Mouse (Mus musculus) embryonic stem cell, embryonic (primary cell): ENCODE data around the gene Pfkp.

Experiments
- CTCF ChIA-PET, 4 experiments: fragments of 300-600 bp in 2 of 4; fragments of 350-600 bp in 2 of 4; sonication (Branson Sonifier 250); formaldehyde crosslinking; loops; one replicate each; lab custom pipeline; 2022; ENCODE audit warnings: inconsistent platforms in 2 of 4; lab: Charles Lee
- POLR2A ChIA-PET, 4 experiments: fragments of 300-600 bp in 2 of 4; fragments of 350-600 bp in 2 of 4; sonication (Branson Sonifier 250); formaldehyde crosslinking; loops; one replicate each; lab custom pipeline; 2022; ENCODE audit warnings: antibody characterized with exemption in 4 of 4, inconsistent platforms in 1 of 4; lab: Charles Lee

The Pfkp gene

GRCm38 (mm10) chr13:6642453-6642852 is 6.1 kb downstream of the Pfkp start:
- ChIA-PET CTCF (no interaction called here), POLR2A (interaction anchor here (0.6 to 9.8 kb wide), 12 partner anchors 10 to 94 kb away, joined by 3 to 184 read pairs (median 3); partner anchors contain the start of gene Pitrm1 (in 1 of the 4))

GRCm38 (mm10) chr13:6641497-6641896 is 7.1 kb downstream of the Pfkp start:
- POLR2A ChIA-PET, result interaction anchor here in 2 of 4 experiments (1.2 to 9.8 kb wide), 4 partner anchors 9 to 34 kb away, joined by 3 to 184 read pairs (median 6); no protein-coding TSS in a partner anchor

DNA sequence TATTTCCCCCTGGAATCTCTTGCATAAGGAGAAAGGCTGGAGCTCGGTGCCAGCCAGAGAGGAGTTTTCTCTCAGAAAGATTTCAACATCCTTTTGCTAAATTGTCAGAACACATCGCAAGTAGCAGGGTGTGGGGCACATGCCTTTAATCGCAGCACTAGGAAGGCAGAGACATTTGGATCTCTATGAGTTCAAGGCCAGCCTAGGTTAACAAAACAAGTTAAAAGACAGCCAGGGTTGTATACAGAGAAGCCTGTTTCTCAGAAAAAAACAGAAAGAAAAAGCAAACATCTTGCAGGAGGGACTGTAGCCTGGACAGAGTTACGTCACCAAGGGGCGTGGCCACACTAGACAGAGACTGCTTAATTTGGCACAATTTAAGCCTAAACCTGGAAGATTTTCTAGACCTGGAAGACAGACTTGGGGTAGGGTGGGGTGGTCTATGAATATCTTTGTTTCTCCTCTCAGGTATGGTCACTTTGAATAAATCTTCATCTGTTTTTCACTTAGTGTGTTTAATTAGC is 9.0 kb downstream of the Pfkp start:
- CTCF ChIA-PET, result no interaction called here

More at GRCm38 (mm10) chr13:6641497-6641896, 7.1 kb downstream of the Pfkp start:
- CTCF ChIA-PET, result no interaction called here

DNA sequence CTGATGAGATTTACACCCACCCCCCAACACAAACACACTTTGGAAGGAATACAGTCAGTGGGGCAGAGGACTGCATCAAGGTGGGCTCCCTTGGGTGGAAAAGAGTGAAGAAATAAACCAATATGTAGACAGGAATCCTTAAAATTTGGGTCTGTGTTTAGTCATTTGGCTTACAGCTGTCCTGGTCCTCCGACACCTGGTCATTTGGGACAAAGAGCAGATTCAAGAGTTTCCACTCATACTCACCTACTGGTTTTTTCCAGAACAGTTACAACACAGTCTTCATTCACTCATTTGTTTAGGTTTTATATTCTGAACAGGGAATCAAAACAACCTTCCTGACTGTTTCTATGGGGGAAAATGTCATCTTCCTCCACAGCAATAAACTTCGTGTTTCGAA is 9.6 kb downstream of the Pfkp start:
- POLR2A ChIA-PET, result interaction anchor here in 3 of 4 experiments (1.1 to 13.4 kb wide), 10 partner anchors 7 to 90 kb away, joined by 3 to 184 read pairs (median 6); partner anchors contain the start of genes Pfkp (in 3 of the 3) and Pitrm1 (in 1 of the 3)
- CTCF ChIA-PET, result no interaction called here

More for the DNA sequence above, 9.0 kb downstream of the Pfkp start:
- POLR2A ChIA-PET, result interaction anchor here in 2 of 4 experiments (1.1 to 9.5 kb wide), 6 partner anchors 7 to 91 kb away, joined by 3 to 138 read pairs (median 6); partner anchors contain the start of genes Pfkp (in 1 of the 2) and Pitrm1 (in 1 of the 2)

DNA sequence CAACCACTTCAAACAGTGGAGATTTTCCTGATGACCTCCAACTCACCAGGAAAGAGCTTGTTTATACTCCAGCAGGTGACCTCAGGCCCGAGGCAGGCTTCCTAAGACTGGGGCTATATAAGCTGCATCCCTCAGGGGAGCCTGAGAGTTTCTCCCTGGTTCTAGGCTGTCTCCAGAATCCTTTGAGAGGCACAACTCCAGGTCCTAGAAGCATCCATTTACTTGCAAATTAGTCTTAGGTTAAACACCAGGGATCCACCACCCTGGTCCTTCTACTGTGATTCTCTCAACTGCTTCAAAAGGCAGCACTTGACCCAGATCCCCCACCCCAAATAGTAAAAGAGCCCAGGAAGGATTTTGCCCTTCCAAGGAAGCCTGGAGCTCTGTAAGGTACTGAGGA is 10.2 kb downstream of the Pfkp start:
- ChIA-PET POLR2A (interaction anchor here in 3 of 4 experiments (0.8 to 13.4 kb wide), 11 partner anchors 8 to 90 kb away, joined by 3 to 184 read pairs (median 7); partner anchors contain the start of genes Pfkp (in 3 of the 3) and Pitrm1 (in 1 of the 3)), CTCF (interaction anchor here in 1 of 4 experiments (0.6 kb wide), 1 partner anchor 8 kb away, joined by 3 read pairs; no protein-coding TSS in a partner anchor)

GRCm38 (mm10) chr13:6637534-6638124 is 10.9 kb downstream of the Pfkp start:
- CTCF ChIA-PET, result no interaction called here
- POLR2A ChIA-PET, result interaction anchor here in 3 of 4 experiments (0.7 to 13.4 kb wide), 26 partner anchors 9 to 776 kb away, joined by 3 to 184 read pairs (median 6); partner anchors contain the start of genes Pfkp (in 3 of the 3), Klf6 (in 1 of the 3) and Pitrm1 (in 1 of the 3)

DNA sequence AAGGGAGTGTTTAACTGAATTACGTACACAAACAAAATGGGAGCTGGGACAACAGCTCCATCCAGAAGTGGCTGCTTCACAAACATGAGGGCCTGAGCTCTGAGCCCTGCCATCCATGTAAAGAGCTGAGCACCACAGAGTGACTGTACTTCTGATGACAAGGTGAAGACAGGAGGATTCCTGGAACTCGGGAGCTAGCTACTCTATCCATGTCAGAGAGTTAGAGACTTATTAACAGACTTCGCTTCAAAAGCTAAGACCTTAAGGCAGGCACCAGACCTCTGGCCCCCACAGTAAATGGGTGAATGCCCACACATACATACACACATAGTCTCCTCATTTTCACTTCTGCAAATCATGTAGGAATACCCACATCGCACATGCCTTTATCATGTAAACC is 11.6 kb downstream of the Pfkp start:
- CTCF ChIA-PET, result no interaction called here
- POLR2A ChIA-PET, result interaction anchor here (0.7 to 13.4 kb wide), 38 partner anchors 9 to 776 kb away, joined by 3 to 184 read pairs (median 4); partner anchors contain the start of genes Pfkp (in 3 of the 4), Pitrm1 (in 2 of the 4) and Klf6 (in 1 of the 4)

DNA sequence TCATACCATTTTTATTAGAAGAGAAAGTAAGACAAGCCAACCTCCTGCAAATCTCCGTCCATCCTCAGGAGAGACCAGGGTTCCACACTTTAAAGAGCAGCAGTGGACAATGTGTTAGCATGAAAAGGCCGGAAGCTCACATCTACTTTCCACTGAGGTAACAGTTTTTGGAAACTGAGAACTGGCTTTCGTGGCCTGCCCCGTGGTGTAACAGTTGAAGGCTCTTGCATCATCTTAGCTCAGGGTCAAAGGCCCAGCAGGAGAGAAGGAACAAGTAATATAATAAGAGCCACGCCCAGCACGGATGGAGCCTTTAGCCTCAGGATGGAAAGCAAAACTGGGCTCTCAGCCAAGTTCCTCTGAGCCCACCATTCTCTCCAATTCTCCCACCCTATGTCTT is 12.1 kb downstream of the Pfkp start:
- POLR2A ChIA-PET, result interaction anchor here (0.7 to 13.4 kb wide), 42 partner anchors 10 to 775 kb away, joined by 3 to 184 read pairs (median 4); partner anchors contain the start of genes Pfkp (in 3 of the 4), Pitrm1 (in 2 of the 4) and Klf6 (in 1 of the 4)
- CTCF ChIA-PET, result interaction anchor here in 1 of 4 experiments (1.0 kb wide), 1 partner anchor 54 kb away, joined by 3 read pairs; no protein-coding TSS in a partner anchor

DNA sequence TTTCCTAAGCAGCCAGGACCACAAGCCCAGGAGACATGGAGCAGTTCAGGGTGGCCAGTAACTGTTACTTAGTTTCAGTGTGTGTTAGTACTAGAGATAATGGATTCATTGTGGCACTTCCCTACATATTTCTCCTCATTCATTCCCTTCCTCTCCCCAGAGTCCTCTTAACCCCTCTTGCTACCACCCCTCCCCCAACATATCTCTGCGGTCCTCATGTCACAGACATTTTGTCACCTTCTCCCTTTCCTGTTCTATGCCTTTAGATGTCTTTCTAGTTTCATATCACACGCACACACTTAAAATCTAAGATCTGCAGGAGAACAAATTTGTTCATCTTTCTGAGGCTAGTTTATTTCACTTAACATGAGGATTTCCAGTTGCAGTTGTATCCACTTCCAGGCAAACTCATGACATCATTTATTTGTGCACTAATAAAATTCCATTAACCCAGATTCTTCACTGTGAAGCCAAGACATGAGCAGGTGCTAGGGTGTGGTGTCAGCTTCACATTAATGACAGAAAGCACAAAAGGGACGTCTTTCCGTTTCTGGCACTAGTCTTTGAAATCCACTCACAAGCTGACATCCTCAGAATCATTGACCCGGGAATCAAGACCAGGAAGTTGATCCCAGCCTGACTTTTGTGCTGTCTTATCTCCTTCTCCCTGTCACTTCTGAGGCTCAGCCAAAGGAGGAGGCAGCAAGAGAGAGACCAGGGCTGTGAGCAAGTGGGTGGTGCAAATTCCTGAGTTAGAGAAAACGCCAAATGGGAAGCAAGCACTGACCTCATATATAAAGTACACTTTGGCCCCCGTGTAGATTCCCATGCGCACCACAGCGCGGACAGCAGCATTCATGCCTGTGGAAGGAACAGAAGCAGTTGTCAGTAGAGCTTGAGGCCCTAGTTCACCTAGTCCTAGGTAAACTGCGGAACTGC is 13.2 kb downstream of the Pfkp start:
- ChIA-PET POLR2A (interaction anchor here in 3 of 4 experiments (1.0 to 13.4 kb wide), 17 partner anchors 8 to 87 kb away, joined by 3 to 184 read pairs (median 6); partner anchors contain the start of genes Pfkp (in 3 of the 3) and Pitrm1 (in 1 of the 3)), CTCF (interaction anchor here in 1 of 4 experiments (1.0 kb wide), 1 partner anchor 55 kb away, joined by 3 read pairs; no protein-coding TSS in a partner anchor)

- ChIA-PET CTCF (interaction anchor here in 1 of 4 experiments (0.6 kb wide), 1 partner anchor 13 kb away, joined by 3 read pairs; no protein-coding TSS in a partner anchor), POLR2A (interaction anchor here in 2 of 4 experiments (0.6 to 13.4 kb wide), 11 partner anchors 10 to 541 kb away, joined by 3 to 184 read pairs (median 5); partner anchors contain the start of gene Pfkp (in 2 of the 2))
Observed at GRCm38 (mm10) chr13:6634063-6634462, 14.5 kb downstream of the Pfkp start.

DNA sequence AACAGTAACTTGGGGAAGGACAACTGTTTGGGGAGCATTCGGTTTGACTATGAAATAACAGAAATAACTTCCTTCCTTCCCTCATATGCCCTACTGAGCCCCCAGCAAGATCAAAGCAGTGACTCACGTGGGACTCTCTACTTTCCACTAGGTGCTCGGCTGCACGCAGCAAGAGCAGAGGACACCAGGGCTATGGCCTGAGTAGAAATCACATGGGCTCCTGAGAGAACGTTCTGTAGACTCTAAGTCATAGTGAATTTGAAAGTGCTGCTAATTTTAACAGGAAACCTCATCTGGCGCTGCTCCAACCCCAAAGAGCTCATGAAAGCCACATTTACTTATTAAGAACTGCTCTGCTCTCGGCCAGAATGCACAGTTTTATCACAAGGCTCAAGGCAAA is 15.1 kb downstream of the Pfkp start:
- ChIA-PET CTCF (interaction anchor here in 2 of 4 experiments (0.5 to 0.6 kb wide), 2 partner anchors 14 to 26 kb away, joined by 3 read pairs; no protein-coding TSS in a partner anchor), POLR2A (interaction anchor here in 3 of 4 experiments (0.6 to 13.4 kb wide), 13 partner anchors 9 to 244 kb away, joined by 3 to 184 read pairs (median 5); partner anchors contain the start of gene Pfkp (in 2 of the 3))

DNA sequence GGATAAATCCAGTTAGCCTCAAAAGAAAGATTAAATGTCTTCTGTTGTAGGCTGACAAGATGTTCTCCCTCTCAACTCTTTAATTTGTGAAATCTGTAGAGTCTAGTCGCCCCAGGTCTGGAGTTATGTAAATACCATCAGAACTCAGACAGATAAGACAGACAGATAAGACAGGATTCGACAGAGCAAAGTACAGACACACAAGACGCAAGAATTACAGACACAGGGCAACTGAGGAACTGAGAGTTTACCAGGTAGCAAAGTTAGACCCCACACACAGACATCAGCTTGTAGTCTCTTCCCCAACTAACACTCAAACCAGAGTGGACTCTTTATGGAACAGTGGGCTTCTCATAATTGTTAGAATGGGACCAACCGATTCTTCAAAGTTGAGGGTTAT is 15.6 kb downstream of the Pfkp start:
- CTCF ChIA-PET, result interaction anchor here in 2 of 4 experiments (1.1 to 1.6 kb wide), 2 partner anchors 14 to 57 kb away, joined by 3 to 4 read pairs; no protein-coding TSS in a partner anchor
- POLR2A ChIA-PET, result interaction anchor here in 3 of 4 experiments (0.9 to 13.4 kb wide), 10 partner anchors 8 to 42 kb away, joined by 3 to 184 read pairs (median 8); partner anchors contain the start of gene Pfkp (in 2 of the 3)

DNA sequence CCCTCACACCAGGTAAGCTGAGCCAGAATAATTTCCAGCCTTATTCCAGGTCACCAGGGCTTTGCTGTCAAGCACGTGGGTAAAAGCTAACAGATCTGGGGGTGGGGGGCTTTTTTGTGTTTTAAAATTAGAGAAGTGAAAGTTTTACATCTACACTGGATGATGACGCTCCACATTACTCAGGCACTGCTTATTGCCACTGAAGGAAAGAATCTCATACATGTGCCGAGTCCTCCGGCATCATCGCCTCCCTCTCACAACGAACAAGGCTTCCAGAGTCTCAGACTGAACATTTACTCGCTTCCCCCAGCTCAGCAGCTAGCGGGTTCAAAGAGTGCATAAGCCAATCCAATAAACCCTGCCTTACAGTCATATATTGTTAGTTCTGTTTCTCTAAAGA is 16.1 kb downstream of the Pfkp start:
- ChIA-PET CTCF (interaction anchor here in 3 of 4 experiments (0.6 to 1.6 kb wide), 3 partner anchors 14 to 57 kb away, joined by 3 to 4 read pairs (median 3); no protein-coding TSS in a partner anchor), POLR2A (interaction anchor here in 3 of 4 experiments (0.6 to 13.4 kb wide), 15 partner anchors 8 to 187 kb away, joined by 3 to 184 read pairs (median 5); partner anchors contain the start of gene Pfkp (in 2 of the 3))

DNA sequence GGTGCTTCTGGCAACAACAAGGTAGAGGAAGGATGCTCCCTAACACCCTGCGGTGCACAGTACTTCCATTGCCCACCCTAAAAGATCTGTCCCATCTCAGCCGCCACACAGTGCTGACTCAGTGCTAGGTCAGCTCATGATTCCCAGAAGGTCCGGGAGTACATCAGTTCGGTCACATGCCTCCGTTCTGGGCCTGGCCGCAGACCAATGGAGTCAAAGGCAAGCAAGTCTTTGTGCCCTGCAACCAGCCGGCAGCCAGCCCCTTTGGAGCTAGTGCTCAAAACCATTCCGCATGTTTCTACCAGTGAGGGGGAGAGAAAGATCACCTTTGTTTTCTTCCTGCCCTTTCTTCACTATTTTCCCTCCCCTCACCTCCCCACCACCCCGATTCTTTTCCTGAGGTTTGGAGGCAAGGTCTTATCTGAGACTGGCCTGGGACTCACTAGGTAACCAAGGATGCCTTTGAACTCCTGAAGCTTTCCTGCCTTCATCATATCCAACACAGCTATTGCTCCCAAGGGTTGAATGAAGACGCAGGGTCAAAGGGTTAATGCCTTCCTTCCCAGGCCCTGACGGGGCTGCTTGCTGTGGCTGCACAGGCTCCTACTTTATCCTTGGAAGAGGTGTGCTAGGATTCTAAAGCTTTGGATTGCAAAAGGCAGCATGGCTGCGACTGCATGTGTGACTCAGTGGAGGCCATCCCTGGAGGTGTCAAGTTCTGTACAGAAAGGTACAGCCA is 16.6 kb downstream of the Pfkp start:
- POLR2A ChIA-PET, result interaction anchor here in 3 of 4 experiments (0.5 to 13.4 kb wide), 19 partner anchors 8 to 770 kb away, joined by 3 to 184 read pairs (median 4); partner anchors contain the start of genes Pfkp (in 2 of the 3) and Klf6 (in 1 of the 3)
- CTCF ChIA-PET, result interaction anchor here (0.6 to 1.6 kb wide), 4 partner anchors 14 to 58 kb away, joined by 3 to 4 read pairs (median 3); no protein-coding TSS in a partner anchor

DNA sequence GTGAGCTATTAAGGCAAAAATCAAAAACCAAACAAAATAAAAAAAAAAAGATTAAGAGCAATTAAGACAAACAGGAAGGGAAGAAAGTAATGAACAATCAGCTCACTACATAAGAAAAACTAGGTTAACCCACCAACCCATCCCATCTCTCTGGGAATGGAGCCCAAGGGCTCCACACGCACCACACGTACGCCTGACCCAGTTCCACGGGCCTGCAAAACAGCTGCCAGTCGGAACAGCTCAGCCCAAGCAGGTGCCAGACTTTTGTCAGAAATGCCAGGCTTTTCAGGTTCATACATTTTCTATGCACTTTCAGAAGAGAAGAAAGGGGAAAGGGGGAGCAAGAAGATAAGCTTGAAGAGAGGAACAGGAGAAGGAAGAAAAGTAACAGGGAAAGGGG is 17.9 kb downstream of the Pfkp start:
- POLR2A ChIA-PET, result interaction anchor here in 3 of 4 experiments (1.0 to 13.4 kb wide), 14 partner anchors 9 to 770 kb away, joined by 3 to 184 read pairs (median 4); partner anchors contain the start of genes Pfkp (in 2 of the 3) and Klf6 (in 1 of the 3)
- CTCF ChIA-PET, result interaction anchor here in 1 of 4 experiments (0.6 kb wide), 1 partner anchor 8 kb away, joined by 3 read pairs; no protein-coding TSS in a partner anchor

DNA sequence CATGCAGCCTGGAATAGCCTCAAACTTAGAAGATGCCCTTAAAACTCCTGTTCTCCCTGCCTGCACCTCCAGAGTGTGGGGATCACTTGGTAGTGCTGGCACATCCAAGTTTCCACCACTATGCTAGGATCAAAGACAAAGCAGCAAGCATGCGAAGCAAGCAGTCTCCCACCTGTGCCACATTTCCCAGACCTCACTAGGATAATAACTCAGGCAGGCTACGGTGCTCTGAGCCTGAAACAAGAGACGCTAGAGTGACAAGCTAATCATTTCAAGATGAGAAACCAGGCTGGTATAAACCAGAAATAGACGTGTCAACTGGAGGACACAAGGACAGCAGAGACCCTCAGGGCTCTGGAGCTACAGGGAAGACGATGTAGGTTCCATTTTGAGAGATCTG is 18.6 kb downstream of the Pfkp start:
- POLR2A ChIA-PET, result interaction anchor here in 3 of 4 experiments (0.7 to 13.7 kb wide), 19 partner anchors 5 to 769 kb away, joined by 3 to 184 read pairs (median 4); partner anchors contain the start of genes Pfkp (in 3 of the 3) and Klf6 (in 1 of the 3)

More for the DNA sequence above, 18.6 kb downstream of the Pfkp start:
- CTCF ChIA-PET, result interaction anchor here in 1 of 4 experiments (0.6 kb wide), 1 partner anchor 9 kb away, joined by 3 read pairs; no protein-coding TSS in a partner anchor
